Mouse (Mus musculus) ES-E14 (cell line): ENCODE results near the gene Spred3. TPM values are rescaled to one million over a fixed set of nuclear protein-coding genes. Genes with fewer than 3 reads are reported as not detected.
A peak's percentile ranks its signal among the peaks of the same experiment; 100 is the strongest.

Source experiments
- DNase-seq: peaks from one replicate; pipeline ENCODE4 v3.0.0-alpha.2; 2013; ENCODE audit warnings: low read depth, low spot score
- H3K27ac ChIP-seq: 2 replicates; pipeline ENCODE4 v1.5.1; 2012; ENCODE audit warnings: low read depth, mild to moderate bottlenecking, low read length, moderate library complexity, mixed read lengths; ENCODE audit not compliant: poor library complexity, insufficient read depth, severe bottlenecking
- H3K36me3 ChIP-seq: 2 replicates; pipeline ENCODE4 v1.6.1; 2012; ENCODE audit warnings: mild to moderate bottlenecking, low read length, moderate library complexity, mixed read lengths; ENCODE audit not compliant: control insufficient read depth, poor library complexity, insufficient read depth, severe bottlenecking
- H3K4me1 ChIP-seq, 2 experiments: fragments of 150-350 bp in 1 of 2; sonication (generic) in 1 of 2; 2 replicates each; pipeline ENCODE4 v1.6.1; 2012; ENCODE audit warnings: low read length in 2 of 2, mild to moderate bottlenecking in 1 of 2, mixed read lengths in 1 of 2; ENCODE audit not compliant: control insufficient read depth in 2 of 2, insufficient read depth in 2 of 2, poor library complexity in 1 of 2
- H3K4me3 ChIP-seq, 2 experiments: fragments of 150-350 bp in 1 of 2; sonication (generic) in 1 of 2; 2 replicates each; pipeline ENCODE4 v1.5.1; 2012; ENCODE audit warnings: low read length in 2 of 2, low read depth in 1 of 2, mild to moderate bottlenecking in 1 of 2, mixed read lengths in 1 of 2; ENCODE audit not compliant: insufficient read depth in 1 of 2, poor library complexity in 1 of 2, severe bottlenecking in 1 of 2
- H3K9ac ChIP-seq: 2 replicates; pipeline ENCODE4 v1.6.1; 2012; ENCODE audit warnings: low read depth, mild to moderate bottlenecking, low read length, mixed read lengths; ENCODE audit not compliant: poor library complexity, insufficient read depth, severe bottlenecking
- H3K9me3 ChIP-seq: fragments of 150-350 bp; sonication (generic); 2 replicates; pipeline ENCODE4 v1.6.1; 2012; ENCODE audit warnings: low read depth, mild to moderate bottlenecking, low read length; ENCODE audit not compliant: control insufficient read depth, insufficient read depth
- CHD2 ChIP-seq: IDR thresholded peaks from 2 replicates; pipeline ENCODE4 v1.6.1; 2014; ENCODE audit warnings: mild to moderate bottlenecking, low read depth, low read length, inconsistent platforms
- HCFC1 ChIP-seq: IDR thresholded peaks from 2 replicates; pipeline ENCODE4 v1.6.1; 2012; ENCODE audit warnings: low read length, inconsistent platforms, borderline replicate concordance; ENCODE audit not compliant: insufficient read depth
- MAFK ChIP-seq: IDR thresholded peaks from 2 replicates; pipeline ENCODE4 v1.6.1; 2014; ENCODE audit warnings: mild to moderate bottlenecking, low read depth, low read length, inconsistent platforms; ENCODE audit not compliant: insufficient read depth
- ZC3H11A ChIP-seq: IDR thresholded peaks from 2 replicates; pipeline ENCODE4 v1.6.1; 2012; ENCODE audit warnings: low read depth, mild to moderate bottlenecking, inconsistent platforms, low read length, borderline replicate concordance
- ZNF384 ChIP-seq: IDR thresholded peaks from 2 replicates; pipeline ENCODE4 v1.6.1; 2012; ENCODE audit warnings: low read depth, low read length, inconsistent platforms
- in situ Hi-C, 2 experiments: fragments of 600-800 bp; cut with MboI; formaldehyde crosslinking; loops; one replicate each; pipeline ENCODE4 v1.15.1; 2025; ENCODE audit warnings: low sequenced_read_pairs in 2 of 2, inconsistent platforms in 1 of 2; ENCODE audit not compliant: unreplicated experiment in 2 of 2
- total RNA-seq: library from RNA; depleted of rRNA; stranded (reverse); fragments of 300-350 nt; gene quantifications from 2 replicates; pipeline ENCODE4 v1.2.3, GENCODE M21; 2012

Gene Spred3
- total RNA-seq, 1 experiment, result 6.2 TPM

GRCm38 (mm10) chr7:29180854-29181236 is 10.6 kb upstream of the Spred3 start:
- Histone ChIP-seq H3K9me3 (no peaks in the 10 kb centered on the region), H3K4me3 (no peak overlapping the region), H3K9ac (no peak overlapping the region), H3K4me1 (peaks cover 3 to 5% of the 10 kb centered on the region in 2 experiments; a peak in 2 of 4 replicates), H3K36me3 (peaks cover 13% of the 10 kb centered on the region), H3K27ac (no peak overlapping the region)
- no peak for TF ChIP-seq CHD2
- no peak for TF ChIP-seq HCFC1
- TF ChIP-seq ZC3H11A, result no peak
- no peak for TF ChIP-seq MAFK
- no peak for TF ChIP-seq ZNF384
- no peak for DNase-seq
- in situ Hi-C loops, result no loop called here

GRCm38 (mm10) chr7:29180077-29180853 is 10.1 kb upstream of the Spred3 start, which contains the start of gene Psmd8:
Psmd8 (minus strand) TSS chr7:29180701.
- Histone ChIP-seq H3K4me3 (peak within 1 kb of the TSS; percentile 96 to 98), H3K4me1 (peaks cover 3 to 5% of the 10 kb centered on the region in 2 experiments; a peak in 2 of 4 replicates), H3K36me3 (peaks cover 18% of the 10 kb centered on the region), H3K9ac (peak within 1 kb of the TSS; percentile 96), H3K9me3 (no peaks in the 10 kb centered on the region), H3K27ac (peak within 1 kb of the TSS; percentile 66)
- peak; percentile 97 for DNase-seq
- in situ Hi-C loops, result no loop called here
- TF ChIP-seq HCFC1 (peak; percentile 55; the same call in 1 of the 2 replicates), ZC3H11A (no peak), CHD2 (no peak), ZNF384 (no peak), MAFK (no peak)

- Histone ChIP-seq H3K4me3 (peak overlapping the region; percentile 96 to 98), H3K9me3 (no peaks in the 10 kb centered on the region), H3K27ac (no peak overlapping the region), H3K9ac (peak overlapping the region; percentile 19; the same call in 1 of the 2 replicates), H3K4me1 (peaks cover 3 to 5% of the 10 kb centered on the region in 2 experiments; a peak in 2 of 4 replicates), H3K36me3 (peaks cover 27% of the 10 kb centered on the region)
- no peak for DNase-seq
- in situ Hi-C loops, result no loop called here
- no peak for TF ChIP-seq HCFC1
- no peak for TF ChIP-seq ZNF384
- TF ChIP-seq MAFK, result no peak
These were observed 9.1 kb upstream of the Spred3 start for GRCm38 (mm10) chr7:29179323-29179722.

- H3K27ac ChIP-seq, result no peak overlapping the region
- no peak overlapping the region for H3K9ac ChIP-seq
- no peaks in the 10 kb centered on the region for H3K9me3 ChIP-seq
- no peak for DNase-seq
- peaks cover 3 to 6% of the 10 kb centered on the region in 2 experiments; a peak in 2 of 4 replicates for H3K4me1 ChIP-seq
- H3K36me3 ChIP-seq, result peaks cover 34% of the 10 kb centered on the region
- H3K4me3 ChIP-seq, result no peak overlapping the region
- in situ Hi-C loops, result no loop called here
- no peak for TF ChIP-seq ZNF384
- no peak for TF ChIP-seq HCFC1
- no peak for TF ChIP-seq CHD2
These were observed 7.9 kb upstream of the Spred3 start for GRCm38 (mm10) chr7:29178106-29178505.
